Mouse (Mus musculus) limb, embryonic 11.5 days (tissue): ENCODE results near the gene Ankrd33. TPM values are rescaled to one million over a fixed set of nuclear protein-coding genes. Genes with fewer than 3 reads are reported as not detected.

Experiments
- ATAC-seq: fragments of 200-750 bp; cut with Nextera tagmentation; 2 replicates; pipeline ENCODE4 v1.8.0; 2017; ENCODE audit warnings: low read depth; ENCODE audit not compliant: insufficient number of reproducible peaks, low FRiP score, low TSS enrichment
- DNase-seq: peaks from one replicate; pipeline ENCODE4 v3.0.0-alpha.2; 2015; ENCODE audit warnings: low spot score
- H3K27ac ChIP-seq: fragments of 300-500 bp; sonication (generic); replicated peaks from 2 replicates; pipeline ENCODE4 v1.5.1; 2014; ENCODE audit warnings: low read depth, mild to moderate bottlenecking, low read length
- H3K27me3 ChIP-seq: fragments of 300-500 bp; sonication (generic); 2 replicates; pipeline ENCODE4 v1.6.1; 2014; ENCODE audit warnings: mild to moderate bottlenecking, low read length, mixed read lengths; ENCODE audit not compliant: control insufficient read depth, insufficient read depth
- H3K36me3 ChIP-seq: fragments of 300-500 bp; sonication (generic); 2 replicates; pipeline ENCODE4 v1.6.1; 2014; ENCODE audit warnings: mild to moderate bottlenecking, low read length, moderate library complexity, mixed read lengths; ENCODE audit not compliant: control insufficient read depth, insufficient read depth
- H3K4me1 ChIP-seq: fragments of 300-500 bp; sonication (generic); 2 replicates; pipeline ENCODE4 v1.6.1; 2014; ENCODE audit warnings: low read length, mixed read lengths; ENCODE audit not compliant: control insufficient read depth, insufficient read depth
- H3K4me2 ChIP-seq: fragments of 300-500 bp; sonication (generic); 2 replicates; pipeline ENCODE4 v1.6.1; 2014; ENCODE audit warnings: low read depth, mild to moderate bottlenecking, moderate library complexity; ENCODE audit not compliant: severe bottlenecking
- H3K4me3 ChIP-seq: fragments of 300-500 bp; sonication (generic); 2 replicates; pipeline ENCODE4 v1.5.1; 2014; ENCODE audit warnings: low read depth, low read length
- H3K9ac ChIP-seq: fragments of 300-500 bp; sonication (generic); 2 replicates; pipeline ENCODE4 v1.6.1; 2014; ENCODE audit warnings: mild to moderate bottlenecking, low read length
- H3K9me3 ChIP-seq: fragments of 300-500 bp; sonication (generic); 2 replicates; pipeline ENCODE4 v1.6.1; 2016; ENCODE audit warnings: low read length; ENCODE audit not compliant: control insufficient read depth
- WGBS: fragments of 180-500 bp; shearing (Covaris S2); extraction: QIAGEN DNeasy Blood & Tissue Kit; methylation state at CpG from one replicate; pipeline ENCODE4 v1.1.7; 2014; 5-methylcytosine and 5-hydroxymethylcytosine counted together
- polyA plus RNA-seq: library from polyadenylated mRNA; unstranded; fragments of >200 nt; fragmentation: Nextera tagmentation; extraction: Ambion mirVana; gene quantifications from 2 replicates; pipeline ENCODE4 v1.2.1, GENCODE M21; 2014

Gene Ankrd33
- not detected in 2 replicates for polyA plus RNA-seq

DNA sequence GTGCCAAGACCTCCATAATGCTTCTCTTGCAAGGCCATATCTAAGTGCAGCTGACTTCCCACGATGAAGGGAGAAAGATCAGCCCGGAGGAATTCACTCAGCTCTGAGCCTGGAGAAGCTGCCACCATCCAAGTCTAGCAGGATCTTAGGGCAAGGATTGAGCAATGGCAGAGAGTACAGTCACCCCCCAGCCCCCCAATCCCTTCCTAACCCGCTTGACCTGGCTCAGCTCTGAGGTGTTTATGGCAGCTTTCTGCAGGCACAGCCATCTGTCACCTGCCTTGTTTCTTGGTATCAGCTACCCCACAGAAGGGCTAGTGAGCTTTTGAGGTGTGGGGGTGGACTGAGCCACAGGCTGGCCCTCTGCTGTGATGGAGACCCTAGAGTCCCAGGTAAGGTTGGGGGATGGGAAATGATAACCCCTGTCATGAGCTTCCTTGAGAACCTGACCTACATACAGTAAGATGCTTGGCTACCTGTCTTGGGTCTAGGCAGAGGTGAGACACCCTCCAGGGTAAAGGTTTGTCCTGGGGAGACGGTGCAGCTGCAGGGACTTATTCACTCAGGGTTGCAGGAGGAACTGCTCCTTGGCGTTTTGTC, at the start of gene Ankrd33:
Ankrd33 (plus strand) TSS at position 245 of the 600 bp plus-strand sequence.
- no peak within 1 kb of the TSS for H3K4me2 ChIP-seq
- H3K27me3 ChIP-seq, result no peaks in the 10 kb centered on the region
- H3K9me3 ChIP-seq, result no peaks in the 10 kb centered on the region
- no peaks in the 10 kb centered on the region for H3K4me1 ChIP-seq
- no peak within 1 kb of the TSS for H3K9ac ChIP-seq
- H3K4me3 ChIP-seq, result no peak within 1 kb of the TSS
- H3K36me3 ChIP-seq, result no peaks in the 10 kb centered on the region
- ATAC-seq (no peak), DNase-seq (no peak)
- no peak within 1 kb of the TSS for H3K27ac ChIP-seq
- 77% methylated on average over 5 of the region's 5 CpGs for WGBS

DNA sequence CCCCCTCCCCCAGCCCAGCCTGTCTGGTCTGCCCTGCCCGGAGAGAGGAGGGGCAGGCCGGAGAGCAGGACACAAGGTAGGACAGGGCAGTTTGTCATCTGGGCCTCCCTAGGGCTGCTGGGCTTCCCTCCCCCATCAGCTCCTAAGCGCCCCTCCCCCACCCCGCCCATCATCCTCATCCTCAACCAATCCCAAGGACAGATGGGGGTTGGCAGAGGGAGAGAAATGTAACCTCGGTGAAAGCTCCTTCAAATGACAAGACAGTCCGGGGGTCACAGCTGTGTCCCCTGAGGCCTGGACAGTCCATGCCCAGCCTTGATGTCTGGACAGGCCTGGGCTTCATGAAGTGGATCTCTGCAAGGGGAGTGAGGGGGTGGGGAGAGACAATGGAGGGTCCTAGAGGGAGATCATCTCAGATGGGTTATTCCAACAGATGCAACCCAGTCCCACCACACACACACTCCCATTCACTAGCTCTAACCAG, 49.1 kb upstream of the Ankrd33 start:
- no peak overlapping the region for H3K27ac ChIP-seq
- H3K9me3 ChIP-seq, result no peaks in the 10 kb centered on the region
- H3K4me1 ChIP-seq, result peaks cover 69% of the 10 kb centered on the region
- no peak for ATAC-seq
- H3K9ac ChIP-seq, result no peak overlapping the region
- H3K27me3 ChIP-seq, result no peaks in the 10 kb centered on the region
- no peak overlapping the region for H3K4me2 ChIP-seq
- no peak overlapping the region for H3K4me3 ChIP-seq
- H3K36me3 ChIP-seq, result no peaks in the 10 kb centered on the region
- DNase-seq, result no peak
- WGBS, result 9% methylated on average over 6 of the region's 6 CpGs

DNA sequence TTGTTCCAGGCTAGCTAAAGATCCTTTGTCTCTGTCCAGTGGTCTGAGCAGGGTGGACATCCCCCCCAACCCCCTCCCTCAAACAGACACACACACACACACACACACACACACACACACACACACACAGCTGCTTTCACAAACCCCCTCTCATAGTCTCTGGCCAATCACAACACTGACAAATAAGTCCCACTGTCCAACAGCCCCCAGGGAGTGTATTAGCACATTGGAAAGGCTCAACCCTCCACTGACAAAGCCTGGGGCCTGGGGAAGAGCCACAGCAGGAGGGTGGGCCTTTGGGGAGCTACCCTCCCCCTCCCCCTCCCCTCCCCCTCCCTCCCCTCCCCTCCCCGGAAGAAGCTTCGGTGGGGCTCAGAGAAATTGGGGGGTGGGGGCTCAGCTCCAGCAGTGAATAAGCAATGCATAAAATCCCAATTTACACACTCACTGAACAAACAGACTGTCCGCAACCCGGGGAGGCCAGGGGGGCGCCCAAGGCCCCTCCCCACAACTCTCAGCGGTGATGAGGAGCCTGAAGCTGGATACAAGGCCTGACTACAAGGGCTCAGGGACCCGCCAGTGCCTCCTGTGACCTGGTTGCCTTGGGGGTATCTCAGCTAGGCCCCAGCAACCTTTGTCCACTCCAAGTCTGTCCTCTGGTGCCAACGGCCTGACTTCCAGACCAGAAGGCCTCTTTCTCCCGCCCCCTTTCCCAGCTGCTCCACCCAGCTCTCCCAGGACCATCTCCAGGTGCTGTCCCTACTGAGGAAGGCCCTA, 48.4 kb upstream of the Ankrd33 start:
- peaks cover 64% of the 10 kb centered on the region for H3K4me1 ChIP-seq
- H3K4me2 ChIP-seq, result no peak overlapping the region
- H3K9ac ChIP-seq, result no peak overlapping the region
- WGBS, result 20% methylated on average over 7 of the region's 9 CpGs
- H3K9me3 ChIP-seq, result no peaks in the 10 kb centered on the region
- H3K36me3 ChIP-seq, result no peaks in the 10 kb centered on the region
- no peak overlapping the region for H3K27ac ChIP-seq
- DNase-seq, result no peak
- H3K4me3 ChIP-seq, result no peak overlapping the region
- no peak for ATAC-seq
- no peaks in the 10 kb centered on the region for H3K27me3 ChIP-seq

DNA sequence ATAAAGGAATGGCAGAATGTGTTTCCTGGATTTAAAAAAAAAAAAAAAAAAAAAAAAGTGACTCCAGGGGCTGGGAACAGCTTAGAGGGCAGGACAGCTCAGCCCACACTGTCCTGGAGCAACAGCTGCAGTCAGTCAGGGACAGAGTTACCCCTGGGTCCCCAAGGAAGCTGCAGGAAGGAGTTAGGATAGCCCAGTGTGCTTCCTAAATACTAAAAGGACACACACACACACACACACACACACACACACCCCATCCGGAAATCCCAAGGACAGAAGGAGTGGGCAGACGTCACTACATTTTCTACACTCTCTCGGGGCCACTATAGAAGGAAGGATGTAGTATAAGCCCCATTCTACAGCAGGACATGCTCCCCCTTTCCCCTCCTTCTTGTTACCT, 47.5 kb upstream of the Ankrd33 start:
- H3K9me3 ChIP-seq, result no peaks in the 10 kb centered on the region
- WGBS, result 69% methylated on average over 3 of the region's 3 CpGs
- no peak overlapping the region for H3K4me3 ChIP-seq
- no peaks in the 10 kb centered on the region for H3K27me3 ChIP-seq
- ATAC-seq (no peak), DNase-seq (no peak)
- no peaks in the 10 kb centered on the region for H3K36me3 ChIP-seq
- H3K9ac ChIP-seq, result no peak overlapping the region
- H3K27ac ChIP-seq, result no peak overlapping the region
- H3K4me1 ChIP-seq, result peaks cover 59% of the 10 kb centered on the region
- H3K4me2 ChIP-seq, result no peak overlapping the region

DNA sequence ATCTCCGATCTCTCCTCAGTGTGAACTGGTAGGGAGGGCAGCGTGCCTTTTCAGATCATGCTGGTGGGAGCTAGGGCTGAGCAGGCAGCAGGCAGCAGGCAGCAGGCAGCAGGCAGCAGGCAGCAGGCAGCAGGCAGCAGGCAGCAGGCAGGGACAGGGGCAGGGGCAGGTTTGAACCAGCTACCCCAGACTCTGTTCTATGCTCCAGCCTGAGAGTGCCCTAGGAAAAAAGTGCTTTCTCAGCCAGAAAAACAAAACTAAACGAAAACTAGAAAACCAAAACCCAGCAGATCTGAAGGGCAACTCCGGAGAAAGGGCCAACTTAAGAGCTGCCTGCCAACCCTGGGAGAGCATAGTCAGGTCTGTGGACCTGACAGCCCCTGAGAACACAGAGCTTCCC, 46.9 kb upstream of the Ankrd33 start:
- DNase-seq (no peak), ATAC-seq (no peak)
- Histone ChIP-seq H3K4me2 (no peak overlapping the region), H3K4me3 (no peak overlapping the region), H3K36me3 (no peaks in the 10 kb centered on the region), H3K27me3 (no peaks in the 10 kb centered on the region), H3K9me3 (no peaks in the 10 kb centered on the region), H3K4me1 (peaks cover 59% of the 10 kb centered on the region), H3K27ac (no peak overlapping the region), H3K9ac (no peak overlapping the region)
- WGBS, result 79% methylated on average over 4 of the region's 4 CpGs

DNA sequence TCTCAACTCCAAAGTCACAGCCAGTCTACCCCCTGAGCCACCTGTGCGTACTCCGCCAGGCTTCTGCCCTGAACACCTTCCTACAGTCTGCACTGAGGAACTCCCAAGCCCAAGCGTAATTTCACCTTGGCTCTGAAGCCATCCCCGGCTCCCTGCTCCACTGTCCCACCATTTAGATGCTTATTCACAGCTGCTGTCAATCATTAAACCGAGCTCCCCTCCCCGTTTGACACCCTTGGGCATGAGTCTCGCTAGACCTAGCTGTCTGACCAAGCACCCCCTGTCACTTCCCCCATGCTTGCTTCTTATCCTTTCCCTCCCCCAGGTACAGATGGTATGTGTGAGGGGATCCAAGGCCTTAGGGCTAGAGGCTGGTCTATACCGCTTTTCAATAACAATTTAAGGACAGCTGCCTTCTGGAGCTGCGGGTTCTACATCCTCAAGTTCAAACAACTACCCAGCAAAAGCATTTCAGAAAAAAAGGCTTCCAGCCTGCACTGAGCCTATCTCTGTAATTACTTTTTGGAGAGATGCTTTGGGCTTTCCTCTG, 45.8 kb upstream of the Ankrd33 start:
- no peak overlapping the region for H3K9ac ChIP-seq
- peaks cover 59% of the 10 kb centered on the region for H3K4me1 ChIP-seq
- H3K27me3 ChIP-seq, result no peaks in the 10 kb centered on the region
- WGBS, result 53% methylated on average over 9 of the region's 9 CpGs
- H3K9me3 ChIP-seq, result no peaks in the 10 kb centered on the region
- DNase-seq, result no peak
- H3K36me3 ChIP-seq, result peaks cover 4% of the 10 kb centered on the region; the same call in 1 of the 2 replicates
- no peak overlapping the region for H3K4me2 ChIP-seq
- no peak overlapping the region for H3K4me3 ChIP-seq
- ATAC-seq, result no peak
- no peak overlapping the region for H3K27ac ChIP-seq

DNA sequence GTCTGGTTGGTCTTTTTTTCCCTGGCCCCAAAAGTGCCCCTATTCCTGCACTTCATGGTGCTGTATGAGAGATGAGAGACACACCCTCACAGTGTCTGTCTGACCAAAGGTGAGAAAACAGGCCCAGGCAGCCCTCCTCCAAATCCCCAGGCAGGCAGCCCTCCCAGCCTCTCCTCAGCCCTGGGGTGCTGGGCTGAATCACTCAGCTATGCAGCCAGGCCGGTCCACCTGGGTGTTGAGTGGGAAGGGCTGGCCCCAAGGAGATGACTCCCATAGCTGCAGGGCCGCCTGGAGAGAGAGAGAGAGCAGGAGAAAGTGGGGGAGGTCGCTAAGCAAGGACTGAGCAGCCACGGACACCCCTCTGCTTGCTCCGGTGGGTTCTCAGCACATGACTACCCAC, 44.8 kb upstream of the Ankrd33 start:
- Histone ChIP-seq H3K4me1 (peaks cover 59% of the 10 kb centered on the region), H3K27me3 (no peaks in the 10 kb centered on the region), H3K27ac (no peak overlapping the region), H3K9ac (no peak overlapping the region), H3K36me3 (peaks cover 4% of the 10 kb centered on the region; the same call in 1 of the 2 replicates), H3K9me3 (no peaks in the 10 kb centered on the region), H3K4me2 (no peak overlapping the region; the same call in 1 of the 2 replicates), H3K4me3 (no peak overlapping the region)
- DNase-seq (peak; percentile 30), ATAC-seq (no peak)
- 27% methylated on average over 5 of the region's 5 CpGs for WGBS

DNA sequence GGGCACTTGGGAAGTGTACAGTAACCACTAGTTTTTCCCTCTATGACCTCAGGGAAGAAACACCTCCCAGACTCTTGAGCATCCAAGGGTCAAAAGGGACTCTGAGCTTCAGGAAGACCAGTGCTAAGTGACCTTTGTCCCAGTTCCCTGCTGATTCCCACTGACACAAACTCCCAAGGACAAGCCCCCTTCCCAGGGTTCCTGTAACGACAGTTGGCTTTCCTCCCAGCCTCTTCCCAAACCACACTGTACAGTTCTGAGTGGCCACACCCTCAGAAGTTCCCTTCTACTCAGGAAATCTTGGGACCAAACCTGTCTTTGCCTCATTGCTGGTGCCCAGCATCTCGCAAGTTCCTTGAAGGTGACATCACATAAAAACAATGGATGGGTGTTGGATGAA, 42.8 kb upstream of the Ankrd33 start:
- WGBS, result 64% methylated on average over 2 of the region's 2 CpGs
- H3K4me1 ChIP-seq, result peaks cover 52% of the 10 kb centered on the region
- H3K4me2 ChIP-seq, result no peak overlapping the region
- H3K9me3 ChIP-seq, result no peaks in the 10 kb centered on the region
- no peak for DNase-seq
- ATAC-seq, result no peak
- H3K4me3 ChIP-seq, result no peak overlapping the region
- H3K36me3 ChIP-seq, result peaks cover 4% of the 10 kb centered on the region; the same call in 1 of the 2 replicates
- no peak overlapping the region for H3K9ac ChIP-seq
- H3K27ac ChIP-seq, result no peak overlapping the region
- H3K27me3 ChIP-seq, result no peaks in the 10 kb centered on the region
